Mouse (Mus musculus) ES-Bruce4 (cell line): ENCODE results near the gene Rtl6. TPM values are rescaled to one million over a fixed set of nuclear protein-coding genes. Genes with fewer than 3 reads are reported as not detected.

Experiments
- H3K27ac ChIP-seq: 2 replicates; pipeline ENCODE4 v1.5.1; 2012; ENCODE audit warnings: low read length, inconsistent platforms; ENCODE audit not compliant: insufficient read depth
- H3K27me3 ChIP-seq: 2 replicates; pipeline ENCODE4 v1.6.1; 2012; ENCODE audit warnings: mild to moderate bottlenecking, low read length, inconsistent platforms; ENCODE audit not compliant: control insufficient read depth, poor library complexity, insufficient read depth, severe bottlenecking
- H3K36me3 ChIP-seq: 2 replicates; pipeline ENCODE4 v1.6.1; 2012; ENCODE audit warnings: inconsistent platforms, mild to moderate bottlenecking, low read length, moderate library complexity; ENCODE audit not compliant: control insufficient read depth, poor library complexity, insufficient read depth, severe bottlenecking
- H3K4me1 ChIP-seq: one replicate; pipeline ENCODE4 v1.8.1; 2011; ENCODE audit warnings: low read length; ENCODE audit not compliant: control insufficient read depth, insufficient read depth
- H3K4me3 ChIP-seq: 2 replicates; pipeline ENCODE4 v1.5.1; 2011; ENCODE audit warnings: low read depth, mild to moderate bottlenecking, low read length
- H3K9ac ChIP-seq: 2 replicates; pipeline ENCODE4 v1.6.1; 2012; ENCODE audit warnings: low read depth, mild to moderate bottlenecking, inconsistent platforms; ENCODE audit not compliant: poor library complexity, severe bottlenecking
- H3K9me3 ChIP-seq: replicated peaks from 2 replicates; pipeline ENCODE4 v1.6.1; 2012; ENCODE audit warnings: mild to moderate bottlenecking, low read length, inconsistent platforms; ENCODE audit not compliant: control insufficient read depth, poor library complexity, insufficient read depth, severe bottlenecking
- CTCF ChIP-seq: IDR thresholded peaks from one replicate; pipeline ENCODE4 v1.8.1; 2011; ENCODE audit warnings: low read depth, low read length
- EP300 ChIP-seq: IDR thresholded peaks from 2 replicates; pipeline ENCODE4 v1.6.1; 2011; ENCODE audit warnings: low read depth, low read length; ENCODE audit not compliant: insufficient read depth
- POLR2A ChIP-seq: IDR thresholded peaks from one replicate; pipeline ENCODE4 v1.8.1; 2011; ENCODE audit warnings: low read length; ENCODE audit not compliant: insufficient read depth
- polyA plus RNA-seq: library from polyadenylated mRNA; stranded (reverse); fragments of >200 nt; gene quantifications from 2 replicates; pipeline ENCODE4 v1.2.4, GENCODE M21; 2011; ENCODE audit warnings: low read depth; ENCODE audit not compliant: missing spikeins, insufficient read depth, insufficient read length

Gene Rtl6
- polyA plus RNA-seq, 1 experiment, result 5.1 TPM

- H3K36me3 ChIP-seq, result no peaks in the 10 kb centered on the region
- no peak for TF ChIP-seq EP300
- TF ChIP-seq CTCF, result no peak
- TF ChIP-seq POLR2A, result no peak
Observed at GRCm38 (mm10) chr15:84577019-84577418, 19.4 kb upstream of the Rtl6 start.

GRCm38 (mm10) chr15:84566568-84567110 is 9.0 kb upstream of the Rtl6 start:
- Histone ChIP-seq H3K9ac (no peak overlapping the region), H3K9me3 (no peaks in the 10 kb centered on the region), H3K4me1 (no peaks in the 10 kb centered on the region), H3K27ac (no peak overlapping the region), H3K4me3 (no peak overlapping the region), H3K36me3 (no peaks in the 10 kb centered on the region), H3K27me3 (no peaks in the 10 kb centered on the region)
- TF ChIP-seq EP300 (no peak), CTCF (no peak), POLR2A (no peak)

More at GRCm38 (mm10) chr15:84577019-84577418, 19.4 kb upstream of the Rtl6 start:
- H3K27me3 ChIP-seq, result no peaks in the 10 kb centered on the region
- H3K4me3 ChIP-seq, result no peak overlapping the region
- H3K9me3 ChIP-seq, result no peaks in the 10 kb centered on the region
- no peaks in the 10 kb centered on the region for H3K4me1 ChIP-seq
- no peak overlapping the region for H3K27ac ChIP-seq
- no peak overlapping the region for H3K9ac ChIP-seq

- H3K27ac ChIP-seq, result no peak overlapping the region
- H3K36me3 ChIP-seq, result no peaks in the 10 kb centered on the region
- H3K27me3 ChIP-seq, result no peaks in the 10 kb centered on the region
- H3K4me3 ChIP-seq, result no peak overlapping the region
- no peak for TF ChIP-seq CTCF
- no peak for TF ChIP-seq EP300
- TF ChIP-seq POLR2A, result no peak
- H3K9ac ChIP-seq, result no peak overlapping the region
- no peaks in the 10 kb centered on the region for H3K4me1 ChIP-seq
- no peaks in the 10 kb centered on the region for H3K9me3 ChIP-seq
Observed at GRCm38 (mm10) chr15:84561501-84561900, 3.9 kb upstream of the Rtl6 start.

GRCm38 (mm10) chr15:84556674-84557073 is 949 bp downstream of the Rtl6 start:
- H3K4me3 ChIP-seq, result peak overlapping the region; percentile 68
- H3K4me1 ChIP-seq, result no peaks in the 10 kb centered on the region
- no peaks in the 10 kb centered on the region for H3K9me3 ChIP-seq
- TF ChIP-seq CTCF, result no peak
- TF ChIP-seq POLR2A, result no peak
- no peak for TF ChIP-seq EP300
- no peaks in the 10 kb centered on the region for H3K27me3 ChIP-seq
- peak overlapping the region; percentile 40 for H3K9ac ChIP-seq
- H3K27ac ChIP-seq, result no peak overlapping the region
- H3K36me3 ChIP-seq, result no peaks in the 10 kb centered on the region

- no peaks in the 10 kb centered on the region for H3K9me3 ChIP-seq
- H3K27me3 ChIP-seq, result no peaks in the 10 kb centered on the region
- no peak for TF ChIP-seq POLR2A
- no peak for TF ChIP-seq CTCF
- TF ChIP-seq EP300, result no peak
Observed at GRCm38 (mm10) chr15:84551065-84551464, 6.6 kb downstream of the Rtl6 start.

GRCm38 (mm10) chr15:84549291-84549797 is 8.3 kb downstream of the Rtl6 start:
- TF ChIP-seq EP300 (no peak), POLR2A (no peak), CTCF (no peak)
- H3K9ac ChIP-seq, result no peak overlapping the region
- H3K27me3 ChIP-seq, result no peaks in the 10 kb centered on the region
- H3K4me1 ChIP-seq, result no peaks in the 10 kb centered on the region
- no peaks in the 10 kb centered on the region for H3K36me3 ChIP-seq
- no peak overlapping the region for H3K4me3 ChIP-seq
- H3K27ac ChIP-seq, result no peak overlapping the region
- H3K9me3 ChIP-seq, result no peaks in the 10 kb centered on the region

More at GRCm38 (mm10) chr15:84551065-84551464, 6.6 kb downstream of the Rtl6 start:
- no peak overlapping the region for H3K9ac ChIP-seq
- no peaks in the 10 kb centered on the region for H3K4me1 ChIP-seq
- no peak overlapping the region for H3K4me3 ChIP-seq
- no peak overlapping the region for H3K27ac ChIP-seq
- no peaks in the 10 kb centered on the region for H3K36me3 ChIP-seq
